Mouse (Mus musculus): ENCODE data around the gene Gm13693. TPM values are rescaled to one million over a fixed set of nuclear protein-coding genes. Genes with fewer than 3 reads are reported as not detected.
"Not testable (repeated sequence)": the region's sequence is repeated elsewhere in the genome, so short reads cannot be mapped to it uniquely, and the experiment has no call there.

The Gm13693 gene
- polyA plus RNA-seq, 1 experiment from 2014 or later = not detected

DNA sequence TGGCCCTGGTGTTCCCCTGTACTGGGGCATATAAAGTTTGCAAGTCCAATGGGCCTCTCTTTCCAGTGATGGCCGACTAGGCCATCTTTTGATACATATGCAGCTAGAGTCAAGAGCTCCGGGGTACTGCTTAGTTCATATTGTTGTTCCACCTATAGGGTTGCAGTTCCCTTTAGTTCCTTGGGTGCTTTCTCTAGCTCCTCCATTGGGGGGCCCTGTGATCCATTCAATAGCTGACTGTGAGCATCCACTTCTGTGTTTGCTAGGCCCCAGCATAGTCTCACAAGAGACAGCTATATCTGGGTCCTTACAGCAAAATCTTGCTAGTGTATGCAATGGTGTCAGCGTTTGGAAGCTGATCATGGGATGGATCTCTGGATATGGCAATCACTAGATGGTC is 33.2 kb downstream of the Gm13693 start:
- not testable (repeated sequence) for H3K9ac ChIP-seq; H3K4me3 ChIP-seq; H3K9me3 ChIP-seq; H3K27ac ChIP-seq (replicated peaks); H3K4me1 ChIP-seq (replicated peaks); H3K4me2 ChIP-seq; H3K36me3 ChIP-seq; ATAC-seq (ENCODE audit: low read depth); H3K27me3 ChIP-seq
- WGBS = 100% methylated on average over 1 of the region's 3 CpGs

DNA sequence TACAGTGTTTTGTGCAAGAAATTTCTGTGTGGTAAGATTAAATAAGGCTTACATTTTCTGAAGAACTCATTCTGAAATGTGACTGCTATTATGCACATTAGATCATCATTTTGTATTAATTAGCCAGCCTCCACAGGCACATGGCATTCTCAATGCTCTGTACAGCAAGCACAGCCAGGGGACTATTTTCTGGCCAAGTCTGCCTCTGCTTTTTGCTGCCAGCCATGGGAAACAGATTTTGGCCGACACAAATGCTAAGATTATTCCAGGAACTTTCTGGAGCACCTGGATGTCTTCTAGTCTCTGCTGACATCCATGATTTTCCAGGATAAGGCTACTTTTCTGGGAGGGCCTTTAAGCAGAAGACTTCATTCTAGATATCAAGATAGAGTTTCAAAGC is 47.6 kb downstream of the Gm13693 start:
- no peak overlapping the region for H3K27ac ChIP-seq (replicated peaks)
- ATAC-seq (ENCODE audit: low read depth) = no peak
- no peak overlapping the region for H3K4me3 ChIP-seq
- no peaks in the 10 kb centered on the region for H3K36me3 ChIP-seq
- no peak overlapping the region for H3K9ac ChIP-seq
- 68% methylated on average over 1 of the region's 1 CpGs for WGBS
- H3K4me1 ChIP-seq (replicated peaks) = no peaks in the 10 kb centered on the region
- H3K27me3 ChIP-seq = no peaks in the 10 kb centered on the region
- no peaks in the 10 kb centered on the region for H3K9me3 ChIP-seq
- H3K4me2 ChIP-seq = no peak overlapping the region

DNA sequence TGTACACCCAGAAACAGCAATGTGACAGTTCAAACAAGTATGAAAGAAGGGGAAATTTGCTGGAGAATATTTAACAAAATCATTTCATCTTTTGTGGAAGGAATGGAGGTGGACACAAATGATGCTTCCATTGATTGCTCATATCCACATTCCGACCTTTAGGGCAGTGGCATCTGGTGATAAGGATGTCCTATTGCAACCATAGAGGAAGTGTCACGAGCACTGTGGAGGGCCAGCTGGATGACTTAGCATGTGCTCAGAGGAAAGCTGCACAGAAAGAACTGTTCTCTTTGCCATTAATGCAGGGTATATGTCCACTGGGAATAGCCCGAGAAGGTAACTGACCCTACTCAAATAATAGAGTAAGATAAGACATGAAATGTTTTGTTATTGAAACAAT is 48.5 kb downstream of the Gm13693 start:
- ATAC-seq (ENCODE audit: low read depth) = no peak
- WGBS = 86% methylated on average over 3 of the region's 3 CpGs
- H3K4me1 ChIP-seq (replicated peaks) = no peaks in the 10 kb centered on the region
- H3K27ac ChIP-seq (replicated peaks) = no peak overlapping the region
- no peaks in the 10 kb centered on the region for H3K27me3 ChIP-seq
- H3K9me3 ChIP-seq = no peaks in the 10 kb centered on the region
- H3K4me2 ChIP-seq = no peak overlapping the region
- no peaks in the 10 kb centered on the region for H3K36me3 ChIP-seq
- H3K4me3 ChIP-seq = no peak overlapping the region
- no peak overlapping the region for H3K9ac ChIP-seq

Other genes with a start within 250 kb of the Gm13693 start
- gene Itgav, start 237.1 kb upstream of the Gm13693 start, polyA plus RNA-seq (2015; fragmentation: Nextera tagmentation; extraction: Ambion mirVana) = 32.7 and 36.2 TPM in 2 replicates
- 79.8 and 86.9 TPM in 2 replicates for gene Fam171b, start 148.9 kb upstream of the Gm13693 start, polyA plus RNA-seq (2015; fragmentation: Nextera tagmentation; extraction: Ambion mirVana)
- gene Zswim2, start 20.3 kb upstream of the Gm13693 start, polyA plus RNA-seq (2015; fragmentation: Nextera tagmentation; extraction: Ambion mirVana) = not detected in 2 replicates
- gene Gm13698, start 5.8 kb upstream of the Gm13693 start, polyA plus RNA-seq (2015; fragmentation: Nextera tagmentation; extraction: Ambion mirVana) = not detected in 2 replicates
- gene Gm13695, start 5.8 kb downstream of the Gm13693 start, polyA plus RNA-seq (2015; fragmentation: Nextera tagmentation; extraction: Ambion mirVana) = not detected in 2 replicates
- not detected in 2 replicates for gene Gm13696, start 11.6 kb downstream of the Gm13693 start, polyA plus RNA-seq (2015; fragmentation: Nextera tagmentation; extraction: Ambion mirVana)
- not detected in 2 replicates for gene Gm13694, start 17.4 kb downstream of the Gm13693 start, polyA plus RNA-seq (2015; fragmentation: Nextera tagmentation; extraction: Ambion mirVana)
- gene Gm13697, start 23.2 kb downstream of the Gm13693 start, polyA plus RNA-seq (2015; fragmentation: Nextera tagmentation; extraction: Ambion mirVana) = not detected in 2 replicates
- not detected in 2 replicates for gene Gm13691, start 29.1 kb downstream of the Gm13693 start, polyA plus RNA-seq (2015; fragmentation: Nextera tagmentation; extraction: Ambion mirVana)